Mouse (Mus musculus) adrenal gland, adult 18-20 months (tissue): ENCODE measurements at regions not wholly inside any gene's neighbourhood (a gene's known extent, or its start where the extent isn't known, plus 50 kb on each side); places are given as distances from the start of the nearest gene placed in this dataset.
A peak's percentile ranks its signal among the peaks of the same experiment; 100 is the strongest.
"Not testable (repeated sequence)": the region's sequence is repeated elsewhere in the genome, so short reads cannot be mapped to it uniquely, and the experiment has no call there.

Source experiments
- DNase-seq, 2 experiments: peaks; one replicate each; pipeline ENCODE4 v3.0.0; 2021 to 2022; ENCODE audit warnings: low spot score in 2 of 2

DNA sequence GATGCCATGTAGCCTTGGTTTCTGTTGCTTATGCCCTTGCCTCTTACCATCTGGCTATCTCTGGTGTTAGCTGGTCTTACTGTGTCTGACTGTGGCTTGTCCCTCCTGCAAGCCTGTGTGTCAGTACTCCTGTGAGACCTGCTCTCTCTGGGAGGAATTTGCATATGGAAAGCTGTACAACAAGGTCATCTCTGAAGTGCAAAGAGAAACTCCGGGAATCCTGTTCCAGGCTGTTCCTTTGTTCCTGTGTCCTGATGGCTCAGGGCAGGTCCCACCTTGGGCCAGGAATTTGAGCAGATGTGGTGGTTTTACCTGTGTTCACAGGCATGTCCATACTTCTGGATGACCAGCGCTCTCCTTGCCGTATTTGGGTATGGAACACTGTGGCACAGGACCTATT lies 218.6 kb upstream of the Nsun6 start:
- no peak for DNase-seq

DNA sequence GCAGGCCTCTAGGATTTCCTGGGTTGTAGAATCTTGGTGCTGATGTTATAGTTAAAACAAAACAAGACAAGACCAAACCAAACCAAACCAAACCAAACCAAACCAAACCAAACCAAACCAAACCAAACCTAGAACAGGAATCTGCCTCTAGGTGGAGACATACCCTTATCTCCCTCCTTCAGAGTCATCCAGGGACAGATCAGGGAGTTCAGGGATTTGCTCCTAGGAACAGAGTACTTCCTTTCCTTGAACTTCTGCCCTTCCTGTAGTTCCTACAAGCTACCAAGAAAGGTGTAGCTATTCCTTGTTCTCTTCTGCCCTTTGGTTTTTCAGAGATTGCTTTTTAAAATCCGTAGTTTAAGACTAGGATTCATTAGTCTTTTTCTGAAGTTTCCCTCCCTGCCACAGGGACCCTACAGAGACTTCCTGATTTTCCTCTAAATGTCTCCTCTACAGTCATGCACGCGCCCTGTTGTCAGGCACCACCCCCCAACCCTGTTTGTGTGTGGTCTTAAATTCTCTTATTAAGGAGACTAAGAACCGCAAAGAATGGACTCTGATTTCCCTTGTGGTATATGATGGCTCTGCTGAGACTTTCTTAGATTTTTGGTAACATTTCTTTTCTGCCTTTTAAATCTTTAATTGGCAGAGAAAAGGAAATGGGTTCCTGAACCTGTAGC lies 205.8 kb upstream of the Nsun6 start:
- no peak for DNase-seq

DNA sequence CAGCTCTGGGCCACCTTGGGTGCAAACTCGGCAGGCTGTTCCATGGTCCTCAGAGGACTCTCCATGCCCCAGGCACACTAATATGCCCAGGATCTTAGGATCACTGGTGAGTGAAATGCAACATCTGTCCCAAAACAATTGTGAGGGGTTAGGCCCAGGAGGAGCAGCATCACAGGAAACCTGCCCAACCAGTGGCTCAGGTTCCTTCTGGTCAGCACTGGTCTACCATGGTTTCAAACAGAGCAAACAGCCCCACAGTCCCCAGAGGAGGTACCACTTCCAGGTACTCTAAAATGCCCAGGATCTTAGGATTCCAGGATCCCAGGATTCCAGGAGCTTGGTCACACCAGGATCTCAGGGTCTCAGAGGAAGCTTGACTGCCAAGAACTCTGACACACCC lies 187.4 kb upstream of the Nsun6 start:
- DNase-seq, result not testable (repeated sequence)

DNA sequence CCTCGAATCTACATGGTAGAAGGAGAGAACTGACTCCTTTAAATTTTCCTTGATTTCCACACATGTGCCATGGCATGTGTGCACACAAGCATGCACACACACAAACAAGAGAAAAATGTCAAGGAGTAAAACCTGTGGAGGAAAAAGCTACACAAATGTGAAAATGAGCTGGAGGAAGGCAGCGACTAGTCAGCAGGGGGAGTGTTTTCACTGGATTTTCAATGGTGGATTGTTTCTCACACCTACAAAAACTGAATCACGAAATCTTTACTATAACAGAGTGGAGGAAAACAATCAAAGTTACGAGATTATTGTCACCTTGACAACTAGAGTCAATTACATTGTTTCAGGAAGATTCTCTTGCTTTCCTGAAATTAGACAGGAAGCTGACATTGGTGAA lies 167.0 kb upstream of the Nsun6 start:
- no peak for DNase-seq

DNA sequence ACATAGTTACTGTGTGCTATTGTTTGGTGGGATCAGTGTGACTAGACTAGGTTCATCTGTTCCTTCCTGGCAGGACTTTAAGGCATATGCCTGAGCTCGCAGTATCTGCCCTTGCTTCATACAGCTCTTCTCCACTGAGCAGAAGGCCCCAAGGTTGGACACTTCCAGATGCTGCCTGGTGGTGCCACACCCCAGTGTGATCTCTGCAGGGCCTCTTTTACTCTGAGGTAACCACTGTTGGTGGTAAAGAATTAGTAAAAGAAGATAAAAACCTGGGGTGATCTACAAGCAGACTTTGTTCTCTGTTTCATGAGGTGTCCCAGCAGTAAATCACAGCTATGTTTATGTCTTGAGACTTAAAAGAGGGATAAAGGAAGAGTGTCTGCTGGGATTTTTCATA lies 133.2 kb upstream of the Nsun6 start:
- DNase-seq, result no peak

DNA sequence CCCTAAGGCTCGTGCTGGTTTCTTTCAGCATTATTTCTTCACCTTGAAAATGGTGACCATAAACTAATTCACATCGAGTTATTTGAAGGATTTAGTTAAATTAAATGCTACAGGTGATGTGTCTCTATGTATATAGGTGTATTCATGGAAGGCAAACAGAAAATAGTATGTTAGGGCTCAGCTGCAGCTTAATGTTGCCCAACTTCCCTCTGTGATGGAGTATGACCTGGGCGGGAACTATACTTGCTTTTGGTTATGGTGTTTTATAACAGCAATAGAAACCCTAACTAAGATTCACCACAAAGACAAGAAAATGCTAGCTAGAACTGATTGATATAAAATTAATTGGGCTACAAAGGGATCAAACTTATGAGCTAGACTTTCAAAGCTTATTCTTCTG lies 126.1 kb upstream of the Nsun6 start:
- DNase-seq, result no peak

DNA sequence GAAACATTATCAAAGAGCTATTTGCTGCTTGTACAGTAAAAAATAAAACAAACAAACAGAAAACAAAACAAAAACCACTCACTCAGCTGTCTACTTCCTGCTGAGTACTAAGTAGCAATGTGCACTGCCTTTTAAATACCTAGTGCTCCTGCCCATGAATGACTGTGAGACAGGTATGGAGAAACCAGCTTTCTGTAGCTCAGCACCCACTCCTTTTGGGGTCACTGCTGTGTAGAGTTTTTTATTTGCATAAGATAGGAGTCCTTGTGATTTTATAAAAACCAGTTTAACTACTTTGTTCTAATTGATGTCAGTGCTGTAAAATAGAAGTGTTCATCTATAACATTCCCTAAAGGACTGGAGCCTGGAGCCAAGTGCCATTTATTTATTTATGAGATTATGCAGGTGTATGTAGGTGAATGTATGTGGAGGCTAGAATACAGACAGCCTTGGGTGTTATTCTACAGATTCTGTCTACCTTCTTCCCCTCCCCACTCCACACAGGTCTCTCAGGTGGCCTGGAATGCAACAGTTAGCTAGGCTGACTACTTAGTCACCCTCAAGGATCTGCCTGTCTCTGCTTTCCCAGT lies 111.7 kb upstream of the Nsun6 start:
- DNase-seq, result no peak

DNA sequence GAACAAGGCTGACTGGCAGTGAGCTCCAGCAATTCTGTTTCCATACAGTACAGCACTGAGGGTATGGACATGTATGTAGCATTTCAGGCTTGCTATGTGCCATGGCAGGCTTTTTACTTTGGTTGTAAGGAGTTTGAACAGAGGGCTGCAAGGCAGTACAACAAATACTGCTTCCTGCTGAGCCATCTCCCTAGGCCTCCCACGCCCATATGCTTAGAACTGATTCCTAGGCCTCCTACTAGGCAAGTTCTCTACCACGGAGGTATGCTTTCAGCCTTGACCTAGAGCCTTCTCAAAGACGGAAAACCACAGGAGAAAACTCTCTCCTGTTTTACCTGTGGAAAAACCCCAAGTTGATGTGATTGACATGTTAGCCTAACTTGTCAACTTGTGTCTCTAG lies 111.0 kb upstream of the Nsun6 start:
- no peak for DNase-seq

DNA sequence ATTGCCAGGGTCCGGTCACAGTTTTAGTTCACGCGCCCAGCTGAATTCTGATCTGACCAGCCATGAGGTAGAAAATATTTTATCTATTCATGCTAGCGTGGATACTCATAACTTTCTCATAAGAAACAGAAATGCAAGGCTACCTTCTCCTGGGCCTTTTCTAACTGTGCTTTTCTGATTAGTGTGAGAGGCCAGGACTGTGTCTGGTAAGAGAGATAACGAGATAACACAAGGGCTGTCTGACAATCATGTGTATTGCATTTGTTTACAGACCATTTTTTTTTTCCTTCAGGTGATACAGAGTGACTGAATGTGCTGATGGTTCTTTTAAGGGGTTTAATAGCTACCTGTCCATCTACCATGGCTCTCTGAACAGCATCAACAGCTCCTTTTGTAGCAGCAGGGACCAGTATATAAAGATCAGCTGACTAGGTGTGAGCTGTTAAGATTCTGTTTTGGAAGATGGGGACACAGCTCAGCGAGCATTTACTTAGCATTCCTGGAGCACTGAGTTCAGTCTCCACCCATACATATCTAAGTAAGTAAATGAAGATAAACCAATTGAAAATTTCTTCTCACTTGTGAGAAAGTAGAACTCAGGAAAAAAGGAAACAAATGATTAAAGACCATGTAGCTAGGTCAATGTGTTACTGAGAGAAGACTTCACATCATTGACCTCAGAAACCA lies 109.0 kb upstream of the Nsun6 start:
- no peak for DNase-seq

DNA sequence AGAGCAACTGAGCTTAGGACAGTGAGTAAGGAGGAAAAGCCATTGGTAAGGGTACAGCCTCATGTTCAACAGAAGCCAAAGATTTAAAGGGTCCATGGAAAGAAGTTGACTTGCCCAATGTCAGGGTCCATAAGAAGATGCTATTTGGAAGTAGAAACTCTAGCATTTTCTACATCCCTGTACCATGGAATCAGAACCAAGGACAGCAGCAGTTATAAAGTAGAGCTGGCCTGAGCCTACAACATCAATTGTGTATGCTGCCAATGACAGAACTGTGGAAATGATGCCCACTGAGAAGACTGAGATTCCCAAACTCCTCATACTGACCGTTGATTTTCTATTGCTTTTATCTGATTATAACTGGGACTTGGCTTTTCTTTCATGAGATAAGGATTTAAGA lies 107.0 kb upstream of the Nsun6 start:
- DNase-seq, result no peak

DNA sequence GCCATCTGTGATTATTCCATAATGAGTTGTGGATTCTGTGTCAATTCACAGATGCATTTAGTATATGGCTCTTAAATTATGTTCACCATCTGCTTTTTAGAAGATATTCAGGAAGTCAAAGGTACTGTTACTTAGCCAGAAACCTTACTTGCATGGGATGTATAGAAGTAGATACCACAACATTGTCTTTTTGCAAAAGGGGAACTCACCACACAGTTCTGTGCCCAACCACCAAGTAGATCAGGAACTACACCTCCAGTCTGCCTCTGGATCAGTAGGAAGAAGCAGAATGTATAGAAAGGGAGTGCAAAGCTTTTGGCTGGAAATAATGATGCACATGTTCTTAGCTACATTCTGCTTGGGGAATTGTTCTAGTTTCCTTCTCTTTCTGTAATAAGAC lies 102.8 kb upstream of the Nsun6 start:
- no peak for DNase-seq

DNA sequence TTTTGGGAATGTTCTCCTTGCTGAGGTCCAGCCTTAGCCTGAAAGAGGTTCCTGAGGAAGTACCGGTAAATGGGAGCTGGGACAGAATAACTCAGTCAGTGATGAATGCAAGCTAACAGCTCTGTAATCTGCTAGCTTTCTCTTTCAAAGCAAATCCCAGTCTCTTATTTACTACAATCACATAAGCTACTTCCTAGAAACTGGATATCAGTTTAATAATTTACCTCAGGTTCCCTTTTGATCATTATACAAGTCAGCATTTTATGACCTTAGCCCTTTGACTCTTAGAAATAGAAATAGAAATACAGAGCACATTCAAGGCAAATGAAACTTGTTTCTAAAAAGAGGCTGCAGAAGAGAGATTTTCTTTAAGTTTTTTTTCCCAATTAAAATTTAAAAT lies 96.0 kb upstream of the Nsun6 start:
- DNase-seq, result no peak

DNA sequence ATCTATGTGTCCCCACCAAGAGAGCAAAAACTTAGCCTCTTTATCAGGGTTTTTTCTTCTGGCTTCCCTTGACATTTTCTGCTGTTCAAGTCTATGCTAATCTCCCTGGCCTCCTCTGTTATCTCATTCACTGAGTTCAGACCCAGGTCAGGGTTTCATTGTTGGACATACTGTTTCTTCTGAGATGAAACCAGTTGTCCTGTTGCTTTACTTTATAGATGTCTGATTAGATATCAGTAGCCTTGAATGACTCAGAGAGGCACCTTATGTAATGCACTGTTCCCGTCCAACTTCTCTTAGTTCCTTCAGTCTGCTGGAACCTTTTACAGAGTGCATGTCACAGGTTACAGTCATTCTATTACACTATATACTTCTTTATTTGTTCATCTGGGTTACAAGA lies 93.5 kb upstream of the Nsun6 start:
- peak in 1 of 2 experiments; percentile 8 for DNase-seq

DNA sequence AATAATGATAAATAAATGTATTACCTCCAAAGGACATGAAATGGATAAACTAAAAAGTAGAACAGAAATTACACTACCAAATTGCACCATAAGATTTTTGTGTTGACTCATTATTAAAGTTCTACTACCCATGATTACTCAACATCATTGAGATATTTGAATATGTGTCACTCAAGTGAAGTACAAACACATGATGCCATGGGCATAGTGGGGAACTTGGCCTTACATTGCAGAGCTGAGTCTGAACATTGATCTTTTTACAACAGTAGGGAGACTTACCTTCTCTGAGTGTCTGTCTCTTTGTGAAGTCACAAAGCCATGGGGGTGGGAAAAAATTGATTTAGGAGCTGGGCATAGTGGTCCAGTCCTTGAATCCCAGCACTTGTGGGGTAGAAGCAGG lies 92.1 kb upstream of the Nsun6 start:
- no peak for DNase-seq

DNA sequence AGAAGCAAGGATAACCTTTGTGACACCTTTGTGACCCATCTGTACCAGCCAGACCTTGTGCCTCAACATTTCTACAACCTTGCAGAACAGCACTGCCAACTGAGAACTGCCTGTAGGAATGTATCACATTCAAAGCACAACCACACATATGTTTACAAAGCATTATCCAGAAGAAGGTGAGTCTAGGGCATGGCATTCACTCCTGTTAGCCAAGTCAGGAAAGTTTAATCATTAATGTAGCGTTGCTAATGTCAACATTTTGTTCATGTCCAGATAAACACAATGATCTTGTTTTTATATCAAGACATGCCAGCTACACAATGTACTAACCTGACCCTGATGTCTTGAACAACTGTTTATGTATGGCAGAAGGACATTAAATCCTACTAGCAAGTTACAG lies 91.5 kb upstream of the Nsun6 start:
- DNase-seq, result no peak

DNA sequence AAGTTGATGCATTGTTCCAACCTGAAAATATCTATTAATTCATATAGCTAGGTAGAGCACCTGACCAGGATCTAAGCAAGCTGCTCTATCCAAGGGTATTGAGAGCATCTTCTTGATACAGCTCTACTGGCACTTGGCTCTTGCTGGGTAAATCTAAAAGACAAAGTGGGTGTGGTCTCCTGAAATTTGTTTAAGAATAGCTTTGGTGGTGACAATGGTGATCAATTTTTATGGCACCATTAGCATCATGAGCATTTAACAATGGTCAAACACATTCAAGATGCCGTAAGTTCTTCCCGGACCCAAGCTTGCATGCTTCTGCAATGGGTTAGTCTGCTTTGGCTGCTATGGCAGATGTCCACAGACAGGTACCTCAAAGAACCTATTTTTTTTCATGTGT lies 89.9 kb upstream of the Nsun6 start:
- no peak for DNase-seq

DNA sequence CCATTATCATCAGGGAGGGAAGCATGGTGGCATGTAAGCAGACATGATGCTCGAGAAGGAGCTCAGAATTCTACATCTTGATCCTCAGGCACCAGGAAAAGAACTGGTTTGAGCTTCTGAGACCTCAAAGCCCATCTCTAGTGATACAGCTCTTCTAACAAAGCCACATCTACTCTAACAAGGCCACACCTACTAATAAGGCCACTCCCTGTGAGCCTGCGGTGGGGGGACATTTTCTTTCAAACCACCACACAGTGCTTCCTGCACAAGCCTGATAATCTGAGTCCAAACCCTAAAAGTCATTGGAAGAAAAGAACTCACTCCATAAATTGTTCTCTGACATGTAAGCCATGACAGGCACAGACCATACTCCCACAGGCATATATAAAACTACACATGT lies 85.0 kb upstream of the Nsun6 start:
- no peak for DNase-seq
